Mouse (Mus musculus): Measurements from ENCODE around the gene Pla2g1b. TPM values are rescaled to one million over a fixed set of nuclear protein-coding genes. Genes with fewer than 3 reads are reported as not detected.

Gene Pla2g1b
- polyA plus RNA-seq, 1 experiment from 2014 or later: 0.97 TPM

DNA sequence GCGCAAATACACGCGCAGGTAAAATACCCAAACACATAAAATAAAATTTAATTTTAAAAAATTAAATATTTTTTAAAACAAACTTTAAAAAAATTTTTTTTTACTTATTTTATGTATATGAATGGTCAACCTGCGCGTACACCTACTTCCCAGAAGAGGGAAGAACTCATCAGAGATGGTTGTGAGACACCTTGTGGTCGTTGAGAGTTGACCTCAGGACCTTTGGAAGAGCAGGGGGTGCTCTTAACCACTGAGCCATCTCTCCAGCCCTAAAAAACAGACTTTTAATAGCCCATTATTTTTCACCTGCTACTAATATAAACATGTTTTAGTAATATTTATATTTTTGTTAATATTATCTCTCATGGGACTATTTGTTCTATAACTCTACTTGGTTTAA lies 17.3 kb downstream of the Pla2g1b start:
- no peak for TF ChIP-seq CTCF (IDR thresholded peaks at IDR 0.05; ENCODE audit: low read depth)

DNA sequence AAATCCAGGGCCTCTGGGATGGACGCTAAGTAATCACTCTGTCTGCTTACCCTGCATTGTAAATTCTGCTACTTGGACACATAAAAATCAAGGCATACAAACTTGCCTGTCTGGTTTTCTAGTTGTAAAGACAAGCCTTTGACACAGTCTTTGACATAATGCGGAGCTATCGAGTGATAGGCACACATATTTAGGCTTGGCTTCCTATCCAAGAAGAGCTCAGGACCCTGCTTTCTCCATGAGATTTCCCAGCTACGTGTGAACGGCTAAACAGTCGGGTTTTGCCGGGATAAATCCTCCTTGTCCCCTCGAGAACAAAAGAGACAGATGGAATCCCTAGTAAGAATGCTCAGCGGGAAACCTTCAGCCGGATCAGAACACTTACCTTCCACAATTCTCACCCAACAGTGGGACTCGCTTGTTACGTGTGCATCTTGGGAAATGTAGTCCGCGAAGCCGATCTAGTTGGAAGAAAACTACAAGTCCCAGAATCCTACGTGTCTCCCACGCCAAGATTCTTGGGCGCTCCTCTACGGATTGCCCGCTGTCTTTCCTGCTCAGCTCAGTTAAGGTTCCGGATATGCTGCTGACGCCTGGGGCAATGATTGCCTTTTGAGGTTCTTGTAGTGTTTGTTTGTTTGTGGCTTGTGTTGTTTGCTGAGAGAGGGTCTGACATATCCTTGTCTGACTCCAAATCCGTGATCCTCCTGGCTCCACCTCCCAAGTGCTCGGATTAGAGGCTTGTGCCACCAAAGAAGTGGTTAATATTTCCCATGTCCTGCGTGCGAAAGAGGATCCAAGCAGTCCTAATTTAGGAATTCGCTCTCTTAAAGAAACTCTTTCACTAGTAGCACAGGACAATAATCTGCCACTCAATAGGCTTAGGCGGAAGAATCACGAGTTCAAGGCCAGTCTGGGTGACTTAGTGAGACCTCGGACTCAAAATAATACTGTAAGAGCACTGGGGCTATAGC lies 18.2 kb downstream of the Pla2g1b start, which contains the start of gene Sirt4:
Gene Sirt4, minus strand, starts transcription at position 779 of the 974 bp plus-strand sequence.
- WGBS: 5% methylated on average over 30 of the region's 30 CpGs
- H3K4me1 ChIP-seq (replicated peaks; ENCODE audit: insufficient read depth, low read length): no peaks in the 10 kb centered on the region

More for the DNA sequence above, 17.3 kb downstream of the Pla2g1b start:
- Histone ChIP-seq H3K36me3 (ENCODE audit: insufficient read depth, low read length) (0 out of 2 replicates have a peak, but pooled peaks cover 4% of the 10 kb centered on the region), H3K4me3 (replicated peaks; ENCODE audit: low read depth, low read length) (no peak overlapping the region), H3K9ac (ENCODE audit: low read depth, low read length) (no peak overlapping the region), H3K27me3 (ENCODE audit: insufficient read depth, low read length) (no peaks in the 10 kb centered on the region), H3K27ac (no peak overlapping the region), H3K4me1 (replicated peaks; ENCODE audit: insufficient read depth, low read length) (no peaks in the 10 kb centered on the region), H3K4me2 (ENCODE audit: low read length) (no peak overlapping the region), H3K9me3 (replicated peaks; ENCODE audit: low read length) (no peaks in the 10 kb centered on the region)
- WGBS: 50% methylated on average over 6 of the region's 6 CpGs
- no peak for ATAC-seq (replicated peaks; ENCODE audit: low FRiP score, low read depth)
- DNase-seq (ENCODE audit: low spot score): no peak

GRCm38 (mm10) chr5:115484996-115485395 lies 18.9 kb downstream of the Pla2g1b start:
- H3K27me3 ChIP-seq (ENCODE audit: insufficient read depth, low read length): no peaks in the 10 kb centered on the region
- peak overlapping the region; percentile 68; the same call in 1 of the 2 replicates for H3K27ac ChIP-seq
- peak overlapping the region; percentile 57; the same call in 1 of the 2 replicates for H3K9ac ChIP-seq (ENCODE audit: low read depth, low read length)
- no peaks in the 10 kb centered on the region for H3K4me1 ChIP-seq (replicated peaks; ENCODE audit: insufficient read depth, low read length)
- DNase-seq (ENCODE audit: low spot score) (no peak), ATAC-seq (replicated peaks; ENCODE audit: low FRiP score, low read depth) (no peak)
- TF ChIP-seq CTCF (IDR thresholded peaks at IDR 0.05; ENCODE audit: low read depth): no peak
- H3K36me3 ChIP-seq (ENCODE audit: insufficient read depth, low read length): no peaks in the 10 kb centered on the region
- peak overlapping the region; percentile 47 for H3K4me2 ChIP-seq (ENCODE audit: low read length)
- WGBS: 65% methylated on average over 5 of the region's 5 CpGs
- no peaks in the 10 kb centered on the region for H3K9me3 ChIP-seq (replicated peaks; ENCODE audit: low read length)
- peak overlapping the region; percentile 25; the same call in 1 of the 2 replicates for H3K4me3 ChIP-seq (replicated peaks; ENCODE audit: low read depth, low read length)

More for the DNA sequence above, 18.2 kb downstream of the Pla2g1b start, which contains the start of gene Sirt4:
- Histone ChIP-seq H3K9ac (ENCODE audit: low read depth, low read length) (peak within 1 kb of the TSS; percentile 57), H3K9me3 (replicated peaks; ENCODE audit: low read length) (no peaks in the 10 kb centered on the region), H3K27me3 (ENCODE audit: insufficient read depth, low read length) (no peaks in the 10 kb centered on the region), H3K4me2 (ENCODE audit: low read length) (peak within 1 kb of the TSS; percentile 47), H3K36me3 (ENCODE audit: insufficient read depth, low read length) (0 out of 2 replicates have a peak, but pooled peaks cover 4% of the 10 kb centered on the region), H3K4me3 (replicated peaks; ENCODE audit: low read depth, low read length) (peak within 1 kb of the TSS; percentile 25), H3K27ac (peak within 1 kb of the TSS; percentile 68)
- DNase-seq (ENCODE audit: low spot score): peak; percentile 98
- TF ChIP-seq CTCF (IDR thresholded peaks at IDR 0.05; ENCODE audit: low read depth): no peak
- ATAC-seq (replicated peaks; ENCODE audit: low FRiP score, low read depth): peak; percentile 74

- DNase-seq (ENCODE audit: low spot score) (no peak), ATAC-seq (replicated peaks; ENCODE audit: low FRiP score, low read depth) (no peak)
- H3K9me3 ChIP-seq (replicated peaks; ENCODE audit: low read length): no peaks in the 10 kb centered on the region
- H3K4me2 ChIP-seq (ENCODE audit: low read length): no peak overlapping the region
- H3K27ac ChIP-seq: peak overlapping the region; percentile 21; the same call in 1 of the 2 replicates
- H3K4me3 ChIP-seq (replicated peaks; ENCODE audit: low read depth, low read length): no peak overlapping the region
- no peaks in the 10 kb centered on the region for H3K4me1 ChIP-seq (replicated peaks; ENCODE audit: insufficient read depth, low read length)
- no peaks in the 10 kb centered on the region for H3K27me3 ChIP-seq (ENCODE audit: insufficient read depth, low read length)
- no peak for TF ChIP-seq CTCF (IDR thresholded peaks at IDR 0.05; ENCODE audit: low read depth)
- WGBS: 64% methylated on average over 18 of the region's 18 CpGs
- H3K36me3 ChIP-seq (ENCODE audit: insufficient read depth, low read length): no peaks in the 10 kb centered on the region
- H3K9ac ChIP-seq (ENCODE audit: low read depth, low read length): no peak overlapping the region
Observed at GRCm38 (mm10) chr5:115485489-115486205, 19.6 kb downstream of the Pla2g1b start.

GRCm38 (mm10) chr5:115486726-115487125 lies 20.7 kb downstream of the Pla2g1b start:
- Histone ChIP-seq H3K36me3 (ENCODE audit: insufficient read depth, low read length) (no peaks in the 10 kb centered on the region), H3K27me3 (ENCODE audit: insufficient read depth, low read length) (no peaks in the 10 kb centered on the region), H3K9ac (ENCODE audit: low read depth, low read length) (no peak overlapping the region), H3K9me3 (replicated peaks; ENCODE audit: low read length) (no peaks in the 10 kb centered on the region), H3K4me2 (ENCODE audit: low read length) (no peak overlapping the region), H3K4me3 (replicated peaks; ENCODE audit: low read depth, low read length) (no peak overlapping the region), H3K4me1 (replicated peaks; ENCODE audit: insufficient read depth, low read length) (peaks cover 9% of the 10 kb centered on the region; the same call in 1 of the 2 replicates), H3K27ac (no peak overlapping the region)
- no peak for TF ChIP-seq CTCF (IDR thresholded peaks at IDR 0.05; ENCODE audit: low read depth)
- no peak for ATAC-seq (replicated peaks; ENCODE audit: low FRiP score, low read depth)
- DNase-seq (ENCODE audit: low spot score): no peak
- WGBS: 52% methylated on average over 4 of the region's 4 CpGs

GRCm38 (mm10) chr5:115487353-115487752 lies 21.3 kb downstream of the Pla2g1b start:
- DNase-seq (ENCODE audit: low spot score) (no peak), ATAC-seq (replicated peaks; ENCODE audit: low FRiP score, low read depth) (no peak)
- Histone ChIP-seq H3K36me3 (ENCODE audit: insufficient read depth, low read length) (no peaks in the 10 kb centered on the region), H3K4me3 (replicated peaks; ENCODE audit: low read depth, low read length) (no peak overlapping the region), H3K27me3 (ENCODE audit: insufficient read depth, low read length) (no peaks in the 10 kb centered on the region), H3K9ac (ENCODE audit: low read depth, low read length) (no peak overlapping the region), H3K4me1 (replicated peaks; ENCODE audit: insufficient read depth, low read length) (peaks cover 14% of the 10 kb centered on the region; the same call in 1 of the 2 replicates), H3K9me3 (replicated peaks; ENCODE audit: low read length) (no peaks in the 10 kb centered on the region), H3K4me2 (ENCODE audit: low read length) (no peak overlapping the region), H3K27ac (no peak overlapping the region)
- no peak for TF ChIP-seq CTCF (IDR thresholded peaks at IDR 0.05; ENCODE audit: low read depth)
- 90% methylated on average over 8 of the region's 8 CpGs for WGBS
